Mouse (Mus musculus) embryonic facial prominence, embryonic 11.5 days (tissue): ENCODE results near the gene Atp13a2. TPM values are rescaled to one million over a fixed set of nuclear protein-coding genes. Genes with fewer than 3 reads are reported as not detected.

Experiments
- ATAC-seq: fragments of 200-750 bp; cut with Nextera tagmentation; replicated peaks from 2 replicates; pipeline ENCODE4 v1.8.0; 2017; ENCODE audit warnings: low read depth; ENCODE audit not compliant: insufficient number of reproducible peaks, low FRiP score, low TSS enrichment
- DNase-seq: peaks from one replicate; pipeline ENCODE4 v3.0.0-alpha.2; 2015; ENCODE audit warnings: low spot score
- H3K27ac ChIP-seq: fragments of 300-500 bp; sonication (generic); replicated peaks from 2 replicates; pipeline ENCODE4 v1.5.1; 2014; ENCODE audit warnings: mild to moderate bottlenecking, low read depth, low read length, control low read depth
- H3K27me3 ChIP-seq: fragments of 300-500 bp; sonication (generic); 2 replicates; pipeline ENCODE4 v1.6.1; 2014; ENCODE audit warnings: mild to moderate bottlenecking, low read length, moderate library complexity, mixed read lengths; ENCODE audit not compliant: control insufficient read depth, insufficient read depth
- H3K36me3 ChIP-seq: fragments of 300-500 bp; sonication (generic); replicated peaks from 2 replicates; pipeline ENCODE4 v1.6.1; 2014; ENCODE audit warnings: low read depth, mild to moderate bottlenecking, low read length, moderate library complexity, mixed read lengths; ENCODE audit not compliant: control insufficient read depth, insufficient read depth
- H3K4me1 ChIP-seq: fragments of 300-500 bp; sonication (generic); 2 replicates; pipeline ENCODE4 v1.6.1; 2014; ENCODE audit warnings: low read length, mixed read lengths; ENCODE audit not compliant: control insufficient read depth, insufficient read depth
- H3K4me2 ChIP-seq: fragments of 300-500 bp; sonication (generic); 2 replicates; pipeline ENCODE4 v1.6.1; 2014; ENCODE audit warnings: low read depth, mild to moderate bottlenecking, control low read depth, low read length, moderate library complexity
- H3K4me3 ChIP-seq: fragments of 300-500 bp; sonication (generic); 2 replicates; pipeline ENCODE4 v1.5.1; 2014; ENCODE audit warnings: low read depth, low read length, control low read depth
- H3K9ac ChIP-seq: fragments of 300-500 bp; sonication (generic); replicated peaks from 2 replicates; pipeline ENCODE4 v1.6.1; 2014; ENCODE audit warnings: mild to moderate bottlenecking, control low read depth, low read length
- H3K9me3 ChIP-seq: fragments of 300-500 bp; sonication (generic); replicated peaks from 2 replicates; pipeline ENCODE4 v1.6.1; 2016; ENCODE audit warnings: mild to moderate bottlenecking, low read length, inconsistent platforms, mixed read lengths; ENCODE audit not compliant: control insufficient read depth
- WGBS: fragments of 180-500 bp; shearing (Covaris S2); extraction: QIAGEN DNeasy Blood & Tissue Kit; methylation state at CpG from one replicate; pipeline ENCODE4 v1.1.7; 2014; 5-methylcytosine and 5-hydroxymethylcytosine counted together
- polyA plus RNA-seq: library from polyadenylated mRNA; unstranded; fragments of >200 nt; fragmentation: Nextera tagmentation; extraction: Ambion mirVana; gene quantifications from 2 replicates; pipeline ENCODE4 v1.2.1, GENCODE M21; 2014

Gene Atp13a2
- polyA plus RNA-seq, 1 experiment from 2014 or later: 19.8 TPM

- H3K4me1 ChIP-seq: no peaks in the 10 kb centered on the region
- no peak overlapping the region for H3K4me2 ChIP-seq
- no peak overlapping the region; the same call in 1 of the 2 replicates for H3K9ac ChIP-seq
- no peaks in the 10 kb centered on the region for H3K27me3 ChIP-seq
- no peaks in the 10 kb centered on the region for H3K9me3 ChIP-seq
- DNase-seq (no peak), ATAC-seq (no peak)
- no peaks in the 10 kb centered on the region; the same call in none of the 2 replicates for H3K36me3 ChIP-seq
- no peak overlapping the region for H3K27ac ChIP-seq
- H3K4me3 ChIP-seq: no peak overlapping the region
- WGBS: 57% methylated on average over 12 of the region's 12 CpGs
Measured at GRCm38 (mm10) chr4:141041117-141041516, 54.4 kb downstream of the Atp13a2 start.

GRCm38 (mm10) chr4:141044816-141045215 is 58.1 kb downstream of the Atp13a2 start:
- 22% methylated on average over 8 of the region's 8 CpGs for WGBS
- Histone ChIP-seq H3K27ac (no peak overlapping the region), H3K36me3 (no peaks in the 10 kb centered on the region; the same call in none of the 2 replicates), H3K9me3 (no peaks in the 10 kb centered on the region), H3K4me1 (no peaks in the 10 kb centered on the region), H3K9ac (no peak overlapping the region), H3K4me2 (no peak overlapping the region), H3K4me3 (no peak overlapping the region), H3K27me3 (no peaks in the 10 kb centered on the region)
- DNase-seq (peak; percentile 80), ATAC-seq (no peak)

GRCm38 (mm10) chr4:141048810-141049475 is 62.3 kb downstream of the Atp13a2 start:
- ATAC-seq (no peak; the same call in 1 of the 2 replicates), DNase-seq (no peak)
- Histone ChIP-seq H3K4me2 (no peak overlapping the region), H3K27ac (peak overlapping the region; percentile 28; the same call in 1 of the 2 replicates), H3K9ac (no peak overlapping the region), H3K27me3 (no peaks in the 10 kb centered on the region), H3K9me3 (no peaks in the 10 kb centered on the region), H3K4me3 (no peak overlapping the region), H3K4me1 (peaks cover 4% of the 10 kb centered on the region; the same call in 1 of the 2 replicates), H3K36me3 (no peaks in the 10 kb centered on the region; the same call in none of the 2 replicates)
- WGBS: 79% methylated on average over 17 of the region's 17 CpGs

GRCm38 (mm10) chr4:141049476-141049835 is 62.8 kb downstream of the Atp13a2 start:
- Histone ChIP-seq H3K27ac (peak overlapping the region; percentile 28; the same call in 1 of the 2 replicates), H3K9me3 (no peaks in the 10 kb centered on the region), H3K36me3 (no peaks in the 10 kb centered on the region; the same call in none of the 2 replicates), H3K4me2 (no peak overlapping the region), H3K4me1 (peaks cover 4% of the 10 kb centered on the region; the same call in 1 of the 2 replicates), H3K9ac (no peak overlapping the region), H3K4me3 (no peak overlapping the region), H3K27me3 (no peaks in the 10 kb centered on the region)
- ATAC-seq: no peak
- peak; percentile 73 for DNase-seq
- 49% methylated on average over 4 of the region's 4 CpGs for WGBS

- Histone ChIP-seq H3K9me3 (no peaks in the 10 kb centered on the region), H3K27ac (no peak overlapping the region), H3K4me1 (peaks cover 4% of the 10 kb centered on the region; the same call in 1 of the 2 replicates), H3K4me3 (no peak overlapping the region), H3K4me2 (no peak overlapping the region), H3K36me3 (no peaks in the 10 kb centered on the region), H3K27me3 (no peaks in the 10 kb centered on the region), H3K9ac (no peak overlapping the region)
- whole genome bisulfite sequencing: 86% methylated on average over 12 of the region's 12 CpGs
- DNase-seq (no peak), ATAC-seq (no peak)
Measured at GRCm38 (mm10) chr4:141052442-141052841, 65.8 kb downstream of the Atp13a2 start.

GRCm38 (mm10) chr4:141053138-141053537 is 66.5 kb downstream of the Atp13a2 start:
- no peak overlapping the region for H3K4me3 ChIP-seq
- H3K4me2 ChIP-seq: peak overlapping the region; percentile 16; the same call in 1 of the 2 replicates
- H3K9ac ChIP-seq: peak overlapping the region; percentile 46
- WGBS: 41% methylated on average over 8 of the region's 8 CpGs
- DNase-seq (no peak), ATAC-seq (peak; percentile 7; the same call in 1 of the 2 replicates)
- H3K4me1 ChIP-seq: peaks cover 4% of the 10 kb centered on the region; the same call in 1 of the 2 replicates
- no peaks in the 10 kb centered on the region for H3K27me3 ChIP-seq
- peak overlapping the region; percentile 20; the same call in 1 of the 2 replicates for H3K27ac ChIP-seq
- H3K9me3 ChIP-seq: no peaks in the 10 kb centered on the region
- H3K36me3 ChIP-seq: no peaks in the 10 kb centered on the region

- peak; percentile 22; the same call in 1 of the 2 replicates for ATAC-seq
Measured at GRCm38 (mm10) chr4:141053568-141054161, 67.0 kb downstream of the Atp13a2 start.

More at GRCm38 (mm10) chr4:141053568-141054161, 67.0 kb downstream of the Atp13a2 start:
- Histone ChIP-seq H3K36me3 (no peaks in the 10 kb centered on the region), H3K9me3 (no peaks in the 10 kb centered on the region), H3K27me3 (no peaks in the 10 kb centered on the region), H3K4me3 (no peak overlapping the region), H3K9ac (peak overlapping the region; percentile 46), H3K4me2 (peak overlapping the region; percentile 19), H3K27ac (peak overlapping the region; percentile 20; the same call in 1 of the 2 replicates), H3K4me1 (peaks cover 4% of the 10 kb centered on the region; the same call in 1 of the 2 replicates)
- WGBS: 19% methylated on average over 17 of the region's 17 CpGs
- DNase-seq: peak; percentile 57
